Mouse (Mus musculus) lung, postnatal 0 days (tissue): ENCODE data around the gene Zscan5b.

Experiments used
- CTCF ChIP-seq: IDR thresholded peaks from 2 replicates; pipeline ENCODE4 v1.5.1; 2016; ENCODE audit warnings: antibody characterized with exemption, mild to moderate bottlenecking
- EP300 ChIP-seq: IDR thresholded peaks from 2 replicates; pipeline ENCODE4 v1.6.1; 2016; ENCODE audit warnings: antibody characterized with exemption, mild to moderate bottlenecking, control low read depth

GRCm38 (mm10) chr7:6186176-6186575 is 35.9 kb upstream of the Zscan5b start:
- TF ChIP-seq CTCF (no peak), EP300 (no peak)
